Mouse (Mus musculus): ENCODE measurements around the gene Kcnj4. TPM values are rescaled to one million over a fixed set of nuclear protein-coding genes. Genes with fewer than 3 reads are reported as not detected.

Gene Kcnj4
- total RNA-seq (2023): not detected

GRCm38 (mm10) chr15:79504707-79505452 lies at the start of gene Kcnj4:
Kcnj4 (minus strand) TSS chr15:79505241.

GRCm38 (mm10) chr15:79546410-79547288 lies 41.6 kb upstream of the Kcnj4 start, which contains the start of gene Ddx17:
Ddx17 (minus strand) TSS chr15:79546741.

GRCm38 (mm10) chr15:79516171-79517096 lies 11.4 kb upstream of the Kcnj4 start, which contains the start of gene Kdelr3:
Kdelr3 (plus strand) TSS chr15:79516411.

GRCm38 (mm10) chr15:79455106-79455810 lies 49.8 kb downstream of the Kcnj4 start, which contains the start of gene Csnk1e:
Csnk1e (minus strand) TSS chr15:79455566.

Other genes starting within 250 kb of the Kcnj4 start
- 1.9 TPM for gene Baiap2l2, start 219.7 kb downstream of the Kcnj4 start, total RNA-seq (2023)
- 13.1 TPM for gene Pla2g6, start 176.9 kb downstream of the Kcnj4 start, total RNA-seq (2023)
- gene Maff, start 158.6 kb downstream of the Kcnj4 start, total RNA-seq (2023): 241 TPM
- 46.1 TPM for gene Tmem184b, start 101.7 kb downstream of the Kcnj4 start, total RNA-seq (2023)
- gene Csnk1e, start 49.7 kb downstream of the Kcnj4 start, total RNA-seq (2023): 100 TPM
- not detected for gene Kdelr3, start 11.2 kb upstream of the Kcnj4 start, total RNA-seq (2023)
- 317 TPM for gene Ddx17, start 41.5 kb upstream of the Kcnj4 start, total RNA-seq (2023)
- gene Dmc1, start 99.9 kb upstream of the Kcnj4 start, total RNA-seq (2023): not detected
- 0.21 TPM for gene Fam227a, start 153.7 kb upstream of the Kcnj4 start, total RNA-seq (2023)
- gene Cby1, start 154.0 kb upstream of the Kcnj4 start, total RNA-seq (2023): 4.8 TPM
- 104 TPM for gene Tomm22, start 165.6 kb upstream of the Kcnj4 start, total RNA-seq (2023)
- 28.1 TPM for gene Josd1, start 182.7 kb upstream of the Kcnj4 start, total RNA-seq (2023)
- gene Gtpbp1, start 185.6 kb upstream of the Kcnj4 start, total RNA-seq (2023): 133 TPM
- 409 TPM for gene Sun2, start 237.3 kb upstream of the Kcnj4 start, total RNA-seq (2023)